Mouse (Mus musculus): Measurements from ENCODE around the gene Rfx2. TPM values are rescaled to one million over a fixed set of nuclear protein-coding genes. Genes with fewer than 3 reads are reported as not detected.

The Rfx2 gene
- polyA plus RNA-seq (2012; ENCODE audit: insufficient read depth, insufficient read length, missing spikeins), result 1.1 and 1.2 TPM in 2 replicates

DNA sequence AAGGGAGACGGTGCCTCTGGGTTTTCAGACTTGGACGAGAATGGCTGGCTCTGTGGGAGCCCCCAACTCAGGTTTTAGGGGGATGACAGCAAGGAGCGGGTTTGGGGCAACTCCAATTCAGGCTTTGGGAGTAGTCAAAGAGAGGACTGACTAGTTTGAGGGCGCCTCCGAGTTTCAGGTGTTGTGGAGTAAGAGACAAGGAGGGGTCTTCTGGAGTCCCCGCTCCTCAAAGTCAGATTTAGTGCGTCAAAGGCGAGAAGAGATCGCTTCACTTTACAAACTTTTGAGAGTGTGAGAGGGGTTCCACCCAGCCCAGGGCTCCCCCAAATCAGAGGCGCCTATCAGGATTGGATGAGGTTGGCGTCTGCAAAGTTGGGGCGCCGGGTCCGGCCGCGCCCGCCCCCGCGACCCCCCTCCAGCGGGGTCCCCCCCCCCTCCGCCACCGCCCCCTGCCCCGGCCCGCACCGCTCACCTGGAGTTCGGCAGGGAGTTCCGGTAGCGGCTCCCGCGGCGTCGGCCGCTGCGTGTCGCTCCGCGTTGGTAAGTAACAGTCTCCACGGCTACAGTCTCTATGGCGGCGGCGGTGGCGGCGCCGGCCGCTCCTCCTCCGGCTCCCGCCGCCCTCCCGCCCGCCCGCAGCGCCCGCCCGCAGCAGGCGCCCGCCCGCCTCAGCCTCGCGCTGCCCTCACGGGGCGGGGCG is at the start of gene Rfx2:
Rfx2 (minus strand) TSS at position 603 of the 700 bp plus-strand sequence.
- H3K4me1 ChIP-seq (ENCODE audit: control insufficient read depth, insufficient read depth, low read length), result 0 out of 2 replicates have a peak, but pooled peaks cover 2% of the 10 kb centered on the region
- no peak within 1 kb of the TSS for H3K27ac ChIP-seq (ENCODE audit: insufficient read depth, low read depth, low read length)
- H3K4me3 ChIP-seq (ENCODE audit: insufficient read depth, low read length), result peak within 1 kb of the TSS; percentile 44
- no peak for TF ChIP-seq POLR2A (IDR thresholded peaks at IDR 0.05; ENCODE audit: borderline replicate concordance, low read depth, low read length)

GRCm38 (mm10) chr17:56877426-56877825 is 46.6 kb upstream of the Rfx2 start:
- TF ChIP-seq POLR2A (IDR thresholded peaks at IDR 0.05; ENCODE audit: borderline replicate concordance, low read depth, low read length) (no peak), CTCF (IDR thresholded peaks at IDR 0.05; ENCODE audit: low read depth, low read length) (no peak)
- Histone ChIP-seq H3K4me1 (ENCODE audit: control insufficient read depth, insufficient read depth, low read length) (no peaks in the 10 kb centered on the region), H3K4me3 (ENCODE audit: insufficient read depth, low read length) (no peak overlapping the region), H3K27ac (ENCODE audit: insufficient read depth, low read depth, low read length) (no peak overlapping the region)

DNA sequence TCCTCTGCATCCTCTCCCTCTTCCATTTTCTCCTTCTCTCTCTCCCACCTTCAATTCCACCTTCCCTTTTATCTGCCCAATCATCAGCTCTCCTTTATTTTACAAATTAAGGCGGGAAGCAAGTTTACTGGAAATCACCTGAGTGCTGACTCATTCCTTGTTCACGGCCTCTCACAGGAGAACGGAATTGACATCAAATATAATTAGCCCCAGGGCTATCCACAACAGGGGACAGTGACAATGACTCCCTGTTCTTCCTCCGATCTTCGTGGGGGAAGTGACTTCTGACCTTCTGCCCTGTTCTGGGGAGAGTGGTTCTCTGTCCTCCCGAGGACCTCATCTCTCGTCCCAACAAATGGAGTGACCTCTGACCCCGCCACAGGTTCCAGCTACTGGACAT is 46.2 kb upstream of the Rfx2 start:
- Histone ChIP-seq H3K27ac (ENCODE audit: insufficient read depth, low read depth, low read length) (no peak overlapping the region), H3K4me1 (ENCODE audit: control insufficient read depth, insufficient read depth, low read length) (no peaks in the 10 kb centered on the region), H3K4me3 (ENCODE audit: insufficient read depth, low read length) (no peak overlapping the region)
- TF ChIP-seq CTCF (IDR thresholded peaks at IDR 0.05; ENCODE audit: low read depth, low read length) (no peak), POLR2A (IDR thresholded peaks at IDR 0.05; ENCODE audit: borderline replicate concordance, low read depth, low read length) (no peak)

DNA sequence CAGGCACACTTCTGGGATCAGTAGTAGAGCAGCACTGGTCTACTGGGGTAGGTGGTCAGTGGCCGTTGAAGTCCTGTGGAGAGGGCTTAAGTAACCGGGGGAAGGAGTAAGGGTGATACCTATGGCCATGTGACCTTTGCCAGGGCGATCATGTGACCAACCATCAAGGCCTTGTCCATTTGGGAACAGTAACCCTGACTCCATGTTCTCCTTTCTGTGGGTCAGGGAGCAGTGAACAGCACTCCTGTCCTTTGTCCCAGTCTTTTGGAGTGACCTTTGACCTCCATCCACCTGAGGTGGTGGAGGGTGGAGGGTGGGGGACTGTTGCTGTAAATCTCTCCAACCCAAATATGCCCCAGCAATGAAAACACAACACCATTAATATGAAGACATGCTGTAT is 45.7 kb upstream of the Rfx2 start:
- TF ChIP-seq POLR2A (IDR thresholded peaks at IDR 0.05; ENCODE audit: borderline replicate concordance, low read depth, low read length) (no peak), CTCF (IDR thresholded peaks at IDR 0.05; ENCODE audit: low read depth, low read length) (no peak)
- H3K4me3 ChIP-seq (ENCODE audit: insufficient read depth, low read length), result no peak overlapping the region
- H3K4me1 ChIP-seq (ENCODE audit: control insufficient read depth, insufficient read depth, low read length), result no peaks in the 10 kb centered on the region
- H3K27ac ChIP-seq (ENCODE audit: insufficient read depth, low read depth, low read length), result no peak overlapping the region

DNA sequence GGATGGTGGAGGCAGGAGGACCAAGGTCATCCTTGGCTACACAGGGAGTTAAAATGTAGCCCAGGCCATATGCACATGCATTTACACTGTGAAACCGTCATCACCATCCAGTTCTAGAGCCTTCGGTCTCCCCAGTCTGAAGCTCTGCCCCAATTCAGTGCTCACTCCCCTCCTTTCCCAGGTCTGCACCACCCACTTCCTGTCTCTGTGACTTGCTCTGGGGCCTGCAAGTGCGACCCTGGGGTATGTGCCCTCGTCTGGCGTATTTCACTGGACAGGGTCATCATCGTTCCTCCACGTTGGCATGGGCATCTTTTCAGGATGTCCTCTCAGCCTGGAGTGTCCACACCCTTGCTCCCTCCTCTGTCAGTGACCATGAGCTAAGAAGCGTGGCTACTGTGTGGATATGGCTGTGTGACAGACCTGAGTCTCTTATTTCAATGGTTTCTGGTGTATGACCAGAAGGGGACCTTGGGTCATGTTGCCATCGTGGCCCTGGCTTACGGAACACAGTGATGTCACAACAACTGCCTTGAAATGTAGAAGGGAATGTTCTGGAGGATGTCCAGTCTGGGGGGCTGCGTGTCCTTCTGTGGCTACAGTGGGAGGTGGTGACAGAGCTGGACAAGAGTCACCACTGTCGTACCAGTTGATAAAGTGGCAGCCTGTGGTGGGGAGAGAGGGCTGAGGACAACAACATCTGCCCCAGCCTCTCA is 44.3 kb upstream of the Rfx2 start, which contains the start of gene 1700061G19Rik:
1700061G19Rik (plus strand) TSS at position 542 of the 716 bp plus-strand sequence.
- TF ChIP-seq POLR2A (IDR thresholded peaks at IDR 0.05; ENCODE audit: borderline replicate concordance, low read depth, low read length) (no peak), CTCF (IDR thresholded peaks at IDR 0.05; ENCODE audit: low read depth, low read length) (no peak)
- no peak within 1 kb of the TSS for H3K4me3 ChIP-seq (ENCODE audit: insufficient read depth, low read length)
- H3K27ac ChIP-seq (ENCODE audit: insufficient read depth, low read depth, low read length), result no peak within 1 kb of the TSS
- no peaks in the 10 kb centered on the region for H3K4me1 ChIP-seq (ENCODE audit: control insufficient read depth, insufficient read depth, low read length)

DNA sequence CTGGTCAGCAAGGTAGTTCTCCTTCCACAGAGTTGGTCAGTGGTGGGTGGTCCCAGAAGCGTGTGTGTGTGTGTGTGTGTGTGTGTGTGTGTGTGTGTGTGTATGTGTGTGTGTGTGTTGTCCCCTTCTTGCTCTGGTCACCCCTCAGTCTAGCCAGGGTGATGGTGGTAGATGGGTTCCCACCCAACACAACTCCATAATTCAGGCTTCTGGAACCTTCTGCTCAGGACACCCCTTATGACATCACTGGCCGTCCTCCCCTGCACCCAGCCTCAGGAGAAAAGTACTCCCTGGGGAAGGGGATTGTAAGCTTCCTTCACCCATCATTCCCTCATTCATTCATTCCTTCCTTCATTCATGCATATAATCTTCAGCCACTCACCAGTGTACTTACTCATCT is 43.4 kb upstream of the Rfx2 start, which contains the start of gene Acsbg2:
Acsbg2 (minus strand) TSS at position 211 of the 400 bp plus-strand sequence.
- Histone ChIP-seq H3K27ac (ENCODE audit: insufficient read depth, low read depth, low read length) (no peak within 1 kb of the TSS), H3K4me3 (ENCODE audit: insufficient read depth, low read length) (no peak within 1 kb of the TSS), H3K4me1 (ENCODE audit: control insufficient read depth, insufficient read depth, low read length) (no peaks in the 10 kb centered on the region)
- TF ChIP-seq POLR2A (IDR thresholded peaks at IDR 0.05; ENCODE audit: borderline replicate concordance, low read depth, low read length), result no peak
- no peak for TF ChIP-seq CTCF (IDR thresholded peaks at IDR 0.05; ENCODE audit: low read depth, low read length)

- Histone ChIP-seq H3K4me1 (ENCODE audit: control insufficient read depth, insufficient read depth, low read length) (no peaks in the 10 kb centered on the region), H3K4me3 (ENCODE audit: insufficient read depth, low read length) (no peak overlapping the region), H3K27ac (ENCODE audit: insufficient read depth, low read depth, low read length) (no peak overlapping the region)
- TF ChIP-seq CTCF (IDR thresholded peaks at IDR 0.05; ENCODE audit: low read depth, low read length), result no peak
- no peak for TF ChIP-seq POLR2A (IDR thresholded peaks at IDR 0.05; ENCODE audit: borderline replicate concordance, low read depth, low read length)
These were observed 41.7 kb upstream of the Rfx2 start for GRCm38 (mm10) chr17:56872512-56872911.

DNA sequence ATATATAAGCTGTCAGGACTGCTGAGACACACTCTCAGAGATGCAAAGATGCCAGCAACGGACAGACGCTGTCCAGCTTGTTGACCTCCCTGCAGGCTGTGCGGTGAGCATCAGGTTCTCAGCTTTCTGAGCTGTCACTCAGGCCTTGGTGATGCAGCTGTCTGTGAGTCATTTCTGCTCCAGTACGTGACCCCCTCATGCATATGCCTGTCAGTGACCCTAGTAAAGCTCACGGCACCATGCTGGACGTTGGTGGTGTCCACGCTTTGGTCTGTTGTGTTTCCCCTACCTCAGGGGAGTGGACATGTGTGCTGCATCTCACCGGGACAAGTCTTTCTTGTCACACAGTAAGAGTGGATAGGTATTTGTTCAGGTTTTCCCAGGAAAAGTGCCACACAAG is 41.0 kb upstream of the Rfx2 start:
- Histone ChIP-seq H3K27ac (ENCODE audit: insufficient read depth, low read depth, low read length) (no peak overlapping the region), H3K4me1 (ENCODE audit: control insufficient read depth, insufficient read depth, low read length) (no peaks in the 10 kb centered on the region), H3K4me3 (ENCODE audit: insufficient read depth, low read length) (no peak overlapping the region)
- no peak for TF ChIP-seq POLR2A (IDR thresholded peaks at IDR 0.05; ENCODE audit: borderline replicate concordance, low read depth, low read length)
- no peak for TF ChIP-seq CTCF (IDR thresholded peaks at IDR 0.05; ENCODE audit: low read depth, low read length)

DNA sequence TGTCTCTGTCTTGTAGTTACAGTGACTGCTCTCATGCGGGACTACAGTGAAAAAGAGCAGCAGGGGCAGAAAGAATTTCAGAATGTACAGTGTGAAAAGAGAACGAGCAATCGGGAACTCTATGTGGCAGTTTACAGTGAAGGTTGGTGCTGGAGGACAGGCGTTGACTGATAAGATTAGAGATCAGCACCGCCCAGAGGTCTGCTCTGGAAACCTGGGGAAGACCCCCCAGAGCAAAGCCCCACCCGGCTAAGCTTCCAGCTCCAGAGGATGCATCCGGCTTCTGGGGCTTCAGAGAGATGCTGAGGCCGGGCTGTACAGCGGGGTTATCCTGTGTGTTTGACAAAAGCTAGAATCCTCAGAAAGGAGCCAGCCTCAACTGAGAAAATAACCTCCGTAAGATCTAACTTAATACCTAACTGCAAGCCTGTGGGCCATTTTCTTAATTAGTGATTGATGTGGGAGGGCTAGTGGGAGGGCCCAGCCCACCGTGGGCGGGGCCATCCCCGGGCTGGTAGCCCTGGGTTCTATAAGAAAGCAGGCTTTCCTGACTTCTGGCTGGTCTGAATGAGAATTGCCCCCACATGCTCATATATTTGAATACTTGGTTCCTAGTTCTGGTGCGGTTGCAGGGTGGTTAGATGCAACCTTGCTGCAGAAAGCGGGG is 39.6 kb upstream of the Rfx2 start:
- TF ChIP-seq POLR2A (IDR thresholded peaks at IDR 0.05; ENCODE audit: borderline replicate concordance, low read depth, low read length) (no peak), CTCF (IDR thresholded peaks at IDR 0.05; ENCODE audit: low read depth, low read length) (no peak)
- Histone ChIP-seq H3K4me3 (ENCODE audit: insufficient read depth, low read length) (no peak overlapping the region), H3K27ac (ENCODE audit: insufficient read depth, low read depth, low read length) (no peak overlapping the region), H3K4me1 (ENCODE audit: control insufficient read depth, insufficient read depth, low read length) (no peaks in the 10 kb centered on the region)

Measured in bone marrow macrophage, adult 2 months (primary cell).